Mouse (Mus musculus) CH12.LX (cell line): ENCODE measurements at regions not wholly inside any gene's neighbourhood (a gene's known extent, or its start where the extent isn't known, plus 50 kb on each side); places are given as distances from the start of the nearest gene placed in this dataset.

ENCODE experiments used
- BHLHE40 ChIP-seq: IDR thresholded peaks from 2 replicates; pipeline ENCODE4 v1.6.1; 2011; ENCODE audit warnings: mild to moderate bottlenecking, low read depth, low read length, improper control_type of control experiment
- CHD1 ChIP-seq: IDR thresholded peaks from 2 replicates; pipeline ENCODE4 v1.6.1; 2012; ENCODE audit warnings: low read depth, low read length, improper control_type of control experiment, inconsistent platforms
- CHD2 ChIP-seq: IDR thresholded peaks from 2 replicates; pipeline ENCODE4 v1.6.1; 2011; ENCODE audit warnings: low read length, improper control_type of control experiment
- CTCF ChIP-seq, 2 experiments: IDR thresholded peaks in 1 of 2; conservative IDR thresholded peaks in 1 of 2; 2 replicates each; pipeline ENCODE4 v1.5.1; 2011 to 2012; ENCODE audit warnings: low read depth in 2 of 2, low read length in 2 of 2, improper control_type of control experiment in 1 of 2, inconsistent platforms in 1 of 2, mild to moderate bottlenecking in 1 of 2, moderate library complexity in 1 of 2
- EP300 ChIP-seq: IDR thresholded peaks from 2 replicates; pipeline ENCODE4 v1.6.1; 2011; ENCODE audit warnings: low read length, improper control_type of control experiment
- HCFC1 ChIP-seq: IDR thresholded peaks from 2 replicates; pipeline ENCODE4 v1.6.1; 2012; ENCODE audit warnings: low read depth, mild to moderate bottlenecking, inconsistent platforms, low read length, improper control_type of control experiment
- IRF4 ChIP-seq: IDR thresholded peaks from 2 replicates; pipeline ENCODE4 v1.6.1; 2014; ENCODE audit warnings: low read depth, mild to moderate bottlenecking, inconsistent platforms, low read length, improper control_type of control experiment
- MAX ChIP-seq: IDR thresholded peaks from 2 replicates; pipeline ENCODE4 v1.6.1; 2011; ENCODE audit warnings: low read length, improper control_type of control experiment
- PAX5 ChIP-seq: IDR thresholded peaks from 2 replicates; pipeline ENCODE4 v1.6.1; 2012; ENCODE audit warnings: low read length, inconsistent platforms, mixed read lengths
- POLR2A ChIP-seq: IDR thresholded peaks from 2 replicates; pipeline ENCODE4 v1.6.1; 2011; ENCODE audit warnings: low read depth, mild to moderate bottlenecking, improper control_type of control experiment, low read length
- RCOR1 ChIP-seq: conservative IDR thresholded peaks from 2 replicates; pipeline ENCODE4 v1.6.1; 2012; ENCODE audit warnings: low read depth, mild to moderate bottlenecking, inconsistent platforms, low read length, improper control_type of control experiment
- TBP ChIP-seq: conservative IDR thresholded peaks from 2 replicates; pipeline ENCODE4 v1.6.1; 2011; ENCODE audit warnings: low read depth, low read length, improper control_type of control experiment
- USF1 ChIP-seq: IDR thresholded peaks from 2 replicates; pipeline ENCODE4 v1.6.1; 2014; ENCODE audit warnings: low read depth, mild to moderate bottlenecking, inconsistent platforms, low read length, improper control_type of control experiment
- ZNF384 ChIP-seq: IDR thresholded peaks from 2 replicates; pipeline ENCODE4 v1.6.1; 2012; ENCODE audit warnings: low read depth, low read length, improper control_type of control experiment, inconsistent platforms

GRCm38 (mm10) chr17:14553195-14553594 is 140.8 kb downstream of the Thbs2 start:
- no peak for TF ChIP-seq IRF4
- TF ChIP-seq CTCF (conservative IDR thresholded peaks at IDR 0.05 in 1 of 2, IDR thresholded peaks at IDR 0.05 in 1 of 2; ENCODE audit: low read depth in 2 of 2, low read length in 2 of 2), result no peak
- TF ChIP-seq CHD1, result no peak
- TF ChIP-seq USF1, result no peak
- no peak for TF ChIP-seq POLR2A
- no peak for TF ChIP-seq RCOR1
- no peak for TF ChIP-seq MAX
- no peak for TF ChIP-seq EP300
- no peak for TF ChIP-seq HCFC1
- no peak for TF ChIP-seq TBP
- no peak for TF ChIP-seq CHD2
- no peak for TF ChIP-seq PAX5
- TF ChIP-seq ZNF384, result no peak
- no peak for TF ChIP-seq BHLHE40
